ENCODE assay signal across 10 mouse cellular contexts in genomic region chr4:117390850-117391795, GRCm38 (mm10).
DNase-seq lines count a peak whose midpoint lies in the region; ATAC-seq lines count a peak whose summit lies in the region.
"Had no signal": no experiment of that assay in that cellular context is flagged by ENCODE, and none has a peak within 500 bp of the region (broad histone marks: within the 10 kb centered on the region; RNA-seq: fewer than 3 reads in every experiment).

No protein-coding gene starts in this region.

- H3K36me3 ChIP-seq in kidney, embryonic 14.5 days (ENCODE audit: control insufficient read depth, insufficient read depth, low read length): no peaks in the 10 kb centered on the region
- H3K36me3 ChIP-seq in embryonic facial prominence, embryonic 10.5 days (replicated peaks): no peaks in the 10 kb centered on the region
- H3K36me3 ChIP-seq in hindbrain, embryonic 12.5 days: no peaks in the 10 kb centered on the region
- no peaks in the 10 kb centered on the region for H3K36me3 ChIP-seq in midbrain, embryonic 12.5 days

- H3K4me1 ChIP-seq in kidney, embryonic 14.5 days (ENCODE audit: control insufficient read depth, insufficient read depth, low read length): peaks cover 15% of the 10 kb centered on the region; the same call in 1 of the 2 replicates
- peaks cover 39% of the 10 kb centered on the region for H3K4me1 ChIP-seq in embryonic facial prominence, embryonic 10.5 days
- peaks cover 28% of the 10 kb centered on the region for H3K4me1 ChIP-seq in hindbrain, embryonic 12.5 days
- peaks cover 32% of the 10 kb centered on the region for H3K4me1 ChIP-seq in midbrain, embryonic 12.5 days

- H3K9ac ChIP-seq in kidney, embryonic 14.5 days (ENCODE audit: low read depth, low read length): no peak overlapping the region
- no peak overlapping the region for H3K9ac ChIP-seq in hindbrain, embryonic 12.5 days
- H3K9ac ChIP-seq in midbrain, embryonic 12.5 days (replicated peaks): no peak overlapping the region

- ATAC-seq in kidney, embryonic 14.5 days (ENCODE audit: low FRiP score, low TSS enrichment): no peak
- ATAC-seq in hindbrain, embryonic 12.5 days (ENCODE audit: low FRiP score): no peak
- no peak for ATAC-seq in midbrain, embryonic 12.5 days (ENCODE audit: low FRiP score, low read depth)

- peaks cover 31% of the 10 kb centered on the region for H3K27me3 ChIP-seq in kidney, embryonic 14.5 days (ENCODE audit: control insufficient read depth, insufficient read depth, low read length)
- peaks cover 53% of the 10 kb centered on the region for H3K27me3 ChIP-seq in embryonic facial prominence, embryonic 10.5 days (replicated peaks; ENCODE audit: low read depth, poor library complexity, severe bottlenecking)
- peaks cover 87% of the 10 kb centered on the region for H3K27me3 ChIP-seq in hindbrain, embryonic 12.5 days
- H3K27me3 ChIP-seq in midbrain, embryonic 12.5 days: peaks cover 80% of the 10 kb centered on the region

- no peak overlapping the region for H3K27ac ChIP-seq in kidney, embryonic 14.5 days (ENCODE audit: low read depth, low read length)
- H3K27ac ChIP-seq in embryonic facial prominence, embryonic 10.5 days (replicated peaks): peak overlapping the region; percentile 44
- peak overlapping the region; percentile 26 for H3K27ac ChIP-seq in hindbrain, embryonic 12.5 days
- 0 out of 2 replicates have a peak overlapping the region, but pooled peaks have one; percentile 17 for H3K27ac ChIP-seq in midbrain, embryonic 12.5 days (replicated peaks)

- WGBS in kidney, embryonic 14.5 days: 22% methylated on average over 22 of the region's 22 CpGs
- WGBS in embryonic facial prominence, embryonic 10.5 days: 27% methylated on average over 22 of the region's 22 CpGs
- WGBS in hindbrain, embryonic 12.5 days: 34% methylated on average over 22 of the region's 22 CpGs
- WGBS in midbrain, embryonic 12.5 days: 27% methylated on average over 22 of the region's 22 CpGs

- no peaks in the 10 kb centered on the region for H3K9me3 ChIP-seq in kidney, embryonic 14.5 days (ENCODE audit: control insufficient read depth, low read length)
- H3K9me3 ChIP-seq in embryonic facial prominence, embryonic 10.5 days: no peaks in the 10 kb centered on the region
- no peaks in the 10 kb centered on the region for H3K9me3 ChIP-seq in hindbrain, embryonic 12.5 days (replicated peaks)
- no peaks in the 10 kb centered on the region for H3K9me3 ChIP-seq in midbrain, embryonic 12.5 days

- 0 out of 2 replicates have a peak overlapping the region, but pooled peaks have one; percentile 17 for H3K4me3 ChIP-seq in kidney, embryonic 14.5 days (ENCODE audit: low read length)
- peak overlapping the region; percentile 41; the same call in 1 of the 2 replicates for H3K4me3 ChIP-seq in embryonic facial prominence, embryonic 10.5 days
- H3K4me3 ChIP-seq in hindbrain, embryonic 12.5 days: no peak overlapping the region
- H3K4me3 ChIP-seq in midbrain, embryonic 12.5 days: no peak overlapping the region

- H3K4me2 ChIP-seq in kidney, embryonic 14.5 days (replicated peaks; ENCODE audit: low read depth, low read length): peak overlapping the region; percentile 31; the same call in 1 of the 2 replicates
- peak overlapping the region; percentile 9; the same call in 1 of the 2 replicates for H3K4me2 ChIP-seq in hindbrain, embryonic 12.5 days (replicated peaks)
- peak overlapping the region; percentile 30; the same call in 1 of the 2 replicates for H3K4me2 ChIP-seq in midbrain, embryonic 12.5 days (replicated peaks)

- DNase-seq in kidney, adult 11 months: no peak
- DNase-seq in embryonic facial prominence, embryonic 10.5 days (ENCODE audit: low spot score): no peak
- DNase-seq in ovary, postnatal 14 days (ENCODE audit: low spot score): no peak
- no peak for DNase-seq in ovary, postnatal 36 days (ENCODE audit: low spot score)
- DNase-seq in layer of hippocampus, postnatal 36 days: no peak
- DNase-seq: heart, postnatal 4 days; lung, postnatal 10 days had no signal

Comparison
In these comparisons a context has a peak if more than half of its experiments do, and no peak if none do; other contexts are left out.
1. H3K4me3 ChIP-seq: peak in kidney, embryonic 14.5 days (single experiment) and embryonic facial prominence, embryonic 10.5 days (single experiment); none in hindbrain, embryonic 12.5 days (single experiment) and midbrain, embryonic 12.5 days (single experiment).
2. Peak in every context shown above with its lines, with median percentiles within 50 percentile points of each other: H3K4me2 ChIP-seq.